Comparison of ENCODE assay signal across 8 mouse cellular contexts in genomic region chr7:62924585-62925331, GRCm38 (mm10).
DNase-seq lines count a peak whose midpoint lies in the region; ATAC-seq and TF ChIP-seq lines count a peak whose summit lies in the region.

No protein-coding gene starts in this region.

- no peaks in the 10 kb centered on the region for H3K27me3 ChIP-seq in heart, postnatal 0 days (ENCODE audit: control insufficient read depth, insufficient read depth, low read length)
- H3K27me3 ChIP-seq in neural tube, embryonic 12.5 days (replicated peaks) = no peaks in the 10 kb centered on the region
- H3K27me3 ChIP-seq in forebrain, embryonic 15.5 days = no peaks in the 10 kb centered on the region

- no peaks in the 10 kb centered on the region for H3K9me3 ChIP-seq in heart, postnatal 0 days (replicated peaks; ENCODE audit: control insufficient read depth, low read length)
- H3K9me3 ChIP-seq in neural tube, embryonic 12.5 days = no peaks in the 10 kb centered on the region
- H3K9me3 ChIP-seq in forebrain, embryonic 15.5 days = no peaks in the 10 kb centered on the region

- ATAC-seq in heart, postnatal 0 days (ENCODE audit: insufficient read depth, low read depth) = no peak
- ATAC-seq in neural tube, embryonic 12.5 days (ENCODE audit: low FRiP score, low read depth) = peak; percentile 45
- peak; percentile 66 for ATAC-seq in forebrain, embryonic 15.5 days (replicated peaks)

- H3K36me3 ChIP-seq in heart, postnatal 0 days (replicated peaks; ENCODE audit: control insufficient read depth, insufficient read depth, low read length) = no peaks in the 10 kb centered on the region
- no peaks in the 10 kb centered on the region for H3K36me3 ChIP-seq in neural tube, embryonic 12.5 days
- H3K36me3 ChIP-seq in forebrain, embryonic 15.5 days = no peaks in the 10 kb centered on the region

- H3K4me2 ChIP-seq in heart, postnatal 0 days (ENCODE audit: low read depth, low read length) = no peak overlapping the region
- H3K4me2 ChIP-seq in neural tube, embryonic 12.5 days (replicated peaks) = no peak overlapping the region
- no peak overlapping the region for H3K4me2 ChIP-seq in forebrain, embryonic 15.5 days (replicated peaks)

- no peak for TF ChIP-seq EP300 in heart, postnatal 0 days (IDR thresholded peaks at IDR 0.05; ENCODE audit: low read depth)

- peak; percentile 6 for DNase-seq in heart, postnatal 0 days (ENCODE audit: low spot score)
- no peak for DNase-seq in heart, adult 11 months
- no peak for DNase-seq in neural tube, embryonic 10.5 days (ENCODE audit: extremely low spot score, low spot score)
- DNase-seq in retina, embryonic 14.5 days (ENCODE audit: low spot score) = peak; percentile 81
- no peak for DNase-seq in urinary bladder, adult 18-20 months (ENCODE audit: low spot score in 2 of 2)
- no peak for DNase-seq in lung, postnatal 4 days

- H3K9ac ChIP-seq in heart, postnatal 0 days (replicated peaks; ENCODE audit: low read depth, low read length) = no peak overlapping the region
- H3K9ac ChIP-seq in neural tube, embryonic 12.5 days = no peak overlapping the region
- H3K9ac ChIP-seq in forebrain, embryonic 15.5 days (replicated peaks) = no peak overlapping the region

- no peaks in the 10 kb centered on the region for H3K4me1 ChIP-seq in heart, postnatal 0 days (ENCODE audit: control insufficient read depth, insufficient read depth)
- H3K4me1 ChIP-seq in neural tube, embryonic 12.5 days = no peaks in the 10 kb centered on the region
- no peaks in the 10 kb centered on the region for H3K4me1 ChIP-seq in forebrain, embryonic 15.5 days

- H3K27ac ChIP-seq in heart, postnatal 0 days (ENCODE audit: low read depth) = no peak overlapping the region
- no peak overlapping the region for H3K27ac ChIP-seq in neural tube, embryonic 12.5 days
- H3K27ac ChIP-seq in forebrain, embryonic 15.5 days (replicated peaks) = no peak overlapping the region

- TF ChIP-seq CTCF in heart, postnatal 0 days (IDR thresholded peaks at IDR 0.05; ENCODE audit: low read depth) = peak; percentile 75

- no peak overlapping the region for H3K4me3 ChIP-seq in heart, postnatal 0 days (ENCODE audit: low read depth, low read length)
- H3K4me3 ChIP-seq in neural tube, embryonic 12.5 days = no peak overlapping the region
- H3K4me3 ChIP-seq in forebrain, embryonic 15.5 days = no peak overlapping the region

- WGBS in heart, postnatal 0 days = 53% methylated on average over 6 of the region's 6 CpGs
- WGBS in neural tube, embryonic 12.5 days = 75% methylated on average over 6 of the region's 6 CpGs
- WGBS in forebrain, embryonic 15.5 days = 65% methylated on average over 6 of the region's 6 CpGs

Comparison
In these comparisons a context has a peak if more than half of its experiments do, and no peak if none do; other contexts are left out.
1. DNase-seq: peak in heart, postnatal 0 days (single experiment) and retina, embryonic 14.5 days (single experiment); none in heart, adult 11 months (single experiment), neural tube, embryonic 10.5 days (single experiment), urinary bladder, adult 18-20 months (0 of 2) and lung, postnatal 4 days (0 of 2).